Mouse (Mus musculus): ENCODE measurements around the gene Ssbp3.

DNA sequence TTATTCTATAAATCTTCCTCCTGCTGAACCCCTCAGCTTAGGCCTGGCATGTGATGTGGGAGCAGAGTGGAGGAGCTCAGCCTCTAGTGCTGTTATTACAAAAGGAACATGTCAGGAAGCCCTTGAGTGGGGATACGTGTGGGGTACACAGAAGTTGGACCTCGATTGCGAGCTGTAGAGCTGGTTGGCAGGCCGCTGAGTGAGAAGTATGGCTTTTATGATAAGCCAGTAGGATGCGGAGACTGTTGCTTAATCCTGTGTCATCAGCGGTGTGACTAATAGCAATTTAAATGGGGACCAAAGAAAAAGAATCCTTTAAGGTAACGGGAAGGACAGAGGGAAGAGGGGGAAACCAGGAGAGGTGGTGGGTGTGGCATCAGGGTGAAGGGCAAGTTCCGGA is 8.3 kb upstream of the Ssbp3 start:
- TF ChIP-seq CTCF (IDR thresholded peaks at IDR 0.05; ENCODE audit: extremely low read depth, insufficient read depth, insufficient read length, insufficient replicate concordance) (no peak), POLR2A (IDR thresholded peaks at IDR 0.05; ENCODE audit: low read depth, low read length) (no peak)

Measured in spleen, adult 2 months (tissue).